Comparison of ENCODE assay signal across 24 mouse cellular contexts in genomic region chr2:25741671-25742070, GRCm38 (mm10). TPM values are rescaled to one million over a fixed set of nuclear protein-coding genes. Genes with fewer than 3 reads are reported as not detected.
DNase-seq lines count a peak whose midpoint lies in the region; ATAC-seq lines count a peak whose summit lies in the region.
"Had no signal": no experiment of that assay in that cellular context is flagged by ENCODE, and none has a peak within 500 bp of the region (broad histone marks: within the 10 kb centered on the region; RNA-seq: fewer than 3 reads in every experiment).

No protein-coding gene starts in this region.

- no peaks in the 10 kb centered on the region for H3K36me3 ChIP-seq in heart, embryonic 10.5 days
- H3K36me3 ChIP-seq in midbrain, embryonic 10.5 days, result no peaks in the 10 kb centered on the region
- H3K36me3 ChIP-seq: embryonic facial prominence, embryonic 13.5 days; heart, embryonic 15.5 days; hindbrain, embryonic 13.5 days; intestine, embryonic 15.5 days had no signal

- H3K27ac ChIP-seq in heart, embryonic 10.5 days, result no peak overlapping the region
- H3K27ac ChIP-seq in midbrain, embryonic 10.5 days (replicated peaks), result no peak overlapping the region
- H3K27ac ChIP-seq: embryonic facial prominence, embryonic 13.5 days; heart, embryonic 15.5 days; hindbrain, embryonic 13.5 days; intestine, embryonic 15.5 days had no signal

- WGBS in heart, embryonic 10.5 days, result 71% methylated on average over 1 of the region's 1 CpGs
- WGBS in midbrain, embryonic 10.5 days, result 84% methylated on average over 1 of the region's 1 CpGs

- H3K4me3 ChIP-seq in heart, embryonic 10.5 days, result no peak overlapping the region
- H3K4me3 ChIP-seq in midbrain, embryonic 10.5 days, result no peak overlapping the region
- H3K4me3 ChIP-seq: embryonic facial prominence, embryonic 13.5 days; heart, embryonic 15.5 days; hindbrain, embryonic 13.5 days; intestine, embryonic 15.5 days had no signal

- H3K9me3 ChIP-seq in heart, embryonic 10.5 days, result no peaks in the 10 kb centered on the region
- H3K9me3 ChIP-seq in midbrain, embryonic 10.5 days (replicated peaks), result 0 out of 2 replicates have a peak, but pooled peaks cover 3% of the 10 kb centered on the region
- H3K9me3 ChIP-seq: embryonic facial prominence, embryonic 13.5 days; heart, embryonic 15.5 days; hindbrain, embryonic 13.5 days; intestine, embryonic 15.5 days had no signal

- DNase-seq in heart, embryonic 10.5 days (ENCODE audit: low spot score), result peak; percentile 66
- no peak for DNase-seq in heart, postnatal 4 days
- DNase-seq in MEL-GATA-1-ER (ENCODE audit: extremely low read depth, low read depth), result peak; percentile 21
- no peak for DNase-seq in cerebellum, postnatal 10 days
- no peak for DNase-seq in cerebellum, adult 11-12 months
- no peak for DNase-seq in midbrain, embryonic 10.5 days (ENCODE audit: low spot score)
- DNase-seq: adrenal gland, adult 2 months; adrenal gland, postnatal 25 days; cerebellum, adult 8-10 months; cerebellum, postnatal 25 days; gastrocnemius, postnatal 36 days; heart, adult 18-20 months; kidney, adult 18-20 months had no signal

- ATAC-seq in erythroid progenitor cell, adult 5-6 weeks (replicated peaks; ENCODE audit: low FRiP score, poor library complexity, severe bottlenecking), result 0 out of 2 replicates have a peak, but pooled peaks have one; percentile 30
- ATAC-seq: forebrain, embryonic 14.5 days; intestine, embryonic 15.5 days; Patski had no signal

- H3K4me1 ChIP-seq in heart, embryonic 10.5 days, result no peaks in the 10 kb centered on the region
- H3K4me1 ChIP-seq in midbrain, embryonic 10.5 days, result no peaks in the 10 kb centered on the region
- H3K4me1 ChIP-seq: embryonic facial prominence, embryonic 13.5 days; heart, embryonic 15.5 days; hindbrain, embryonic 13.5 days; intestine, embryonic 15.5 days had no signal

- H3K27me3 ChIP-seq in heart, embryonic 10.5 days (ENCODE audit: insufficient read depth, poor library complexity, severe bottlenecking), result no peaks in the 10 kb centered on the region
- no peaks in the 10 kb centered on the region for H3K27me3 ChIP-seq in midbrain, embryonic 10.5 days (ENCODE audit: low read depth, poor library complexity, severe bottlenecking)
- H3K27me3 ChIP-seq: embryonic facial prominence, embryonic 13.5 days; heart, embryonic 15.5 days; hindbrain, embryonic 13.5 days; intestine, embryonic 15.5 days; Patski had no signal

RNA-seq across cellular contexts. Expression of gene Obp2b, which starts 4.9 kb away (rescaled TPM):
- polyA plus RNA-seq in heart, embryonic 10.5 days (2016; fragmentation: Nextera tagmentation; extraction: Ambion mirVana), result not detected in 2 replicates
- not detected for total RNA-seq in heart, postnatal 4 days (2021)
- total RNA-seq in erythroid progenitor cell, adult 5-6 weeks (2015; ENCODE audit: low replicate concordance), result not detected in 2 replicates
- total RNA-seq in erythroid progenitor cell, adult 5-6 weeks (2017; ENCODE audit: low replicate concordance), result not detected in 2 replicates
- polyA plus RNA-seq in midbrain, embryonic 10.5 days (2016; fragmentation: Nextera tagmentation; extraction: Ambion mirVana), result not detected in 2 replicates
- total RNA-seq: adrenal gland, adult 2 months; adrenal gland, postnatal 25 days; ES-E14; gastrocnemius, adult 8-10 months; gastrocnemius, postnatal 36 days; heart, adult 18-20 months; hematopoietic stem cell, adult 5-6 weeks had no signal
- polyA plus RNA-seq: adrenal gland, adult 2 months; embryonic facial prominence, embryonic 13.5 days; forebrain, embryonic 14.5 days; heart, embryonic 11.5 days; heart, embryonic 15.5 days; hindbrain, embryonic 13.5 days; intestine, embryonic 15.5 days; Patski had no signal

RNA-seq across cellular contexts. Expression of gene Lcn3, which starts 23.7 kb away (rescaled TPM):
- polyA plus RNA-seq in heart, embryonic 10.5 days (2016; fragmentation: Nextera tagmentation; extraction: Ambion mirVana), result not detected in 2 replicates
- not detected for total RNA-seq in heart, postnatal 4 days (2021)
- total RNA-seq in erythroid progenitor cell, adult 5-6 weeks (2015; ENCODE audit: low replicate concordance), result not detected in 2 replicates
- not detected in 2 replicates for total RNA-seq in erythroid progenitor cell, adult 5-6 weeks (2017; ENCODE audit: low replicate concordance)
- not detected in 2 replicates for polyA plus RNA-seq in midbrain, embryonic 10.5 days (2016; fragmentation: Nextera tagmentation; extraction: Ambion mirVana)
- total RNA-seq: adrenal gland, adult 2 months; adrenal gland, postnatal 25 days; ES-E14; gastrocnemius, adult 8-10 months; gastrocnemius, postnatal 36 days; heart, adult 18-20 months; hematopoietic stem cell, adult 5-6 weeks had no signal
- polyA plus RNA-seq: adrenal gland, adult 2 months; embryonic facial prominence, embryonic 13.5 days; forebrain, embryonic 14.5 days; heart, embryonic 11.5 days; heart, embryonic 15.5 days; hindbrain, embryonic 13.5 days; intestine, embryonic 15.5 days; Patski had no signal

RNA-seq across cellular contexts. Expression of gene Bmyc, which starts 35.1 kb away (rescaled TPM):
- polyA plus RNA-seq in heart, embryonic 10.5 days (2016; fragmentation: Nextera tagmentation; extraction: Ambion mirVana), result 53.4 and 65.8 TPM in 2 replicates
- total RNA-seq in heart, postnatal 4 days (2021), result 10 to 100 TPM; 13.7 to 17.1 TPM
- 2.5 and 3.2 TPM in 2 replicates for total RNA-seq in erythroid progenitor cell, adult 5-6 weeks (2015; ENCODE audit: low replicate concordance)
- not detected in 2 replicates for total RNA-seq in erythroid progenitor cell, adult 5-6 weeks (2017; ENCODE audit: low replicate concordance)
- 70.8 and 77.6 TPM in 2 replicates for polyA plus RNA-seq in midbrain, embryonic 10.5 days (2016; fragmentation: Nextera tagmentation; extraction: Ambion mirVana)

RNA-seq across cellular contexts. Expression of gene Lcn11, which starts 35.1 kb away (rescaled TPM):
- not detected in 2 replicates for polyA plus RNA-seq in heart, embryonic 10.5 days (2016; fragmentation: Nextera tagmentation; extraction: Ambion mirVana)
- not detected for total RNA-seq in heart, postnatal 4 days (2021)
- not detected in 2 replicates for total RNA-seq in erythroid progenitor cell, adult 5-6 weeks (2015; ENCODE audit: low replicate concordance)
- not detected in 2 replicates for total RNA-seq in erythroid progenitor cell, adult 5-6 weeks (2017; ENCODE audit: low replicate concordance)
- not detected in 2 replicates for polyA plus RNA-seq in midbrain, embryonic 10.5 days (2016; fragmentation: Nextera tagmentation; extraction: Ambion mirVana)
- total RNA-seq: adrenal gland, adult 2 months; adrenal gland, postnatal 25 days; ES-E14; gastrocnemius, adult 8-10 months; gastrocnemius, postnatal 36 days; heart, adult 18-20 months; hematopoietic stem cell, adult 5-6 weeks had no signal
- polyA plus RNA-seq: adrenal gland, adult 2 months; embryonic facial prominence, embryonic 13.5 days; forebrain, embryonic 14.5 days; heart, embryonic 11.5 days; heart, embryonic 15.5 days; hindbrain, embryonic 13.5 days; intestine, embryonic 15.5 days; Patski had no signal

RNA-seq across cellular contexts. Expression of gene Gm13539, which starts 40.4 kb away (rescaled TPM):
- not detected in 2 replicates for polyA plus RNA-seq in heart, embryonic 10.5 days (2016; fragmentation: Nextera tagmentation; extraction: Ambion mirVana)
- total RNA-seq in heart, postnatal 4 days (2021), result not detected
- total RNA-seq in erythroid progenitor cell, adult 5-6 weeks (2015; ENCODE audit: low replicate concordance), result not detected in 2 replicates
- not detected in 2 replicates for total RNA-seq in erythroid progenitor cell, adult 5-6 weeks (2017; ENCODE audit: low replicate concordance)
- polyA plus RNA-seq in midbrain, embryonic 10.5 days (2016; fragmentation: Nextera tagmentation; extraction: Ambion mirVana), result not detected in 2 replicates
- total RNA-seq: adrenal gland, adult 2 months; adrenal gland, postnatal 25 days; ES-E14; gastrocnemius, adult 8-10 months; gastrocnemius, postnatal 36 days; heart, adult 18-20 months; hematopoietic stem cell, adult 5-6 weeks had no signal
- polyA plus RNA-seq: adrenal gland, adult 2 months; embryonic facial prominence, embryonic 13.5 days; forebrain, embryonic 14.5 days; heart, embryonic 11.5 days; heart, embryonic 15.5 days; hindbrain, embryonic 13.5 days; intestine, embryonic 15.5 days; Patski had no signal

Comparison
In these comparisons a context has a peak if more than half of its experiments do, and no peak if none do; other contexts are left out.
1. DNase-seq: peak in heart, embryonic 10.5 days (single experiment) and MEL-GATA-1-ER (single experiment); none in heart, postnatal 4 days (single experiment), cerebellum, postnatal 10 days (0 of 2), cerebellum, adult 11-12 months (single experiment) and midbrain, embryonic 10.5 days (single experiment).